Mouse (Mus musculus) intestine, embryonic 14.5 days (tissue): ENCODE measurements around the gene Cacna1s. TPM values are rescaled to one million over a fixed set of nuclear protein-coding genes. Genes with fewer than 3 reads are reported as not detected.

ENCODE experiments used
- ATAC-seq: fragments of 200-750 bp; cut with Nextera tagmentation; replicated peaks from 2 replicates; pipeline ENCODE4 v1.8.0; 2017; ENCODE audit warnings: low read depth, moderate number of reproducible peaks, moderate TSS enrichment, moderate library complexity; ENCODE audit not compliant: low FRiP score, low TSS enrichment
- DNase-seq: peaks from one replicate; pipeline ENCODE4 v3.0.0-alpha.2; 2018; ENCODE audit warnings: low spot score
- H3K27ac ChIP-seq: fragments of 300-500 bp; sonication (generic); 2 replicates; pipeline ENCODE4 v1.5.1; 2014; ENCODE audit warnings: low read depth, mild to moderate bottlenecking, control low read depth
- H3K27me3 ChIP-seq: fragments of 300-500 bp; sonication (generic); replicated peaks from 2 replicates; pipeline ENCODE4 v1.6.1; 2014; ENCODE audit warnings: low read length, control low read depth; ENCODE audit not compliant: control insufficient read depth, insufficient read depth
- H3K36me3 ChIP-seq: fragments of 300-500 bp; sonication (generic); 2 replicates; pipeline ENCODE4 v1.6.1; 2014; ENCODE audit warnings: low read length, control low read depth; ENCODE audit not compliant: control insufficient read depth, insufficient read depth
- H3K4me1 ChIP-seq: fragments of 300-500 bp; sonication (generic); replicated peaks from 2 replicates; pipeline ENCODE4 v1.6.1; 2014; ENCODE audit warnings: low read length, control low read depth, mixed read lengths; ENCODE audit not compliant: control insufficient read depth, insufficient read depth
- H3K4me2 ChIP-seq: fragments of 300-500 bp; sonication (generic); 2 replicates; pipeline ENCODE4 v1.6.1; 2014; ENCODE audit warnings: low read length
- H3K4me3 ChIP-seq: fragments of 300-500 bp; sonication (generic); 2 replicates; pipeline ENCODE4 v1.5.1; 2014; ENCODE audit warnings: low read depth, low read length, control low read depth, mixed read lengths
- H3K9ac ChIP-seq: fragments of 300-500 bp; sonication (generic); 2 replicates; pipeline ENCODE4 v1.6.1; 2014; ENCODE audit warnings: mild to moderate bottlenecking, low read length
- H3K9me3 ChIP-seq: fragments of 300-500 bp; sonication (generic); 2 replicates; pipeline ENCODE4 v1.6.1; 2016; ENCODE audit warnings: low read length, control low read depth; ENCODE audit not compliant: control insufficient read depth
- WGBS: fragments of 180-500 bp; shearing (Covaris S2); extraction: QIAGEN DNeasy Blood & Tissue Kit; methylation state at CpG from one replicate; pipeline ENCODE4 v1.1.7; 2014; 5-methylcytosine and 5-hydroxymethylcytosine counted together
- polyA plus RNA-seq: library from polyadenylated mRNA; unstranded; fragments of >200 nt; fragmentation: Nextera tagmentation; extraction: Ambion mirVana; gene quantifications from 2 replicates; pipeline ENCODE4 v1.2.1, GENCODE M21; 2014

Gene Cacna1s
- polyA plus RNA-seq, 1 experiment from 2014 or later = 0.08 TPM

DNA sequence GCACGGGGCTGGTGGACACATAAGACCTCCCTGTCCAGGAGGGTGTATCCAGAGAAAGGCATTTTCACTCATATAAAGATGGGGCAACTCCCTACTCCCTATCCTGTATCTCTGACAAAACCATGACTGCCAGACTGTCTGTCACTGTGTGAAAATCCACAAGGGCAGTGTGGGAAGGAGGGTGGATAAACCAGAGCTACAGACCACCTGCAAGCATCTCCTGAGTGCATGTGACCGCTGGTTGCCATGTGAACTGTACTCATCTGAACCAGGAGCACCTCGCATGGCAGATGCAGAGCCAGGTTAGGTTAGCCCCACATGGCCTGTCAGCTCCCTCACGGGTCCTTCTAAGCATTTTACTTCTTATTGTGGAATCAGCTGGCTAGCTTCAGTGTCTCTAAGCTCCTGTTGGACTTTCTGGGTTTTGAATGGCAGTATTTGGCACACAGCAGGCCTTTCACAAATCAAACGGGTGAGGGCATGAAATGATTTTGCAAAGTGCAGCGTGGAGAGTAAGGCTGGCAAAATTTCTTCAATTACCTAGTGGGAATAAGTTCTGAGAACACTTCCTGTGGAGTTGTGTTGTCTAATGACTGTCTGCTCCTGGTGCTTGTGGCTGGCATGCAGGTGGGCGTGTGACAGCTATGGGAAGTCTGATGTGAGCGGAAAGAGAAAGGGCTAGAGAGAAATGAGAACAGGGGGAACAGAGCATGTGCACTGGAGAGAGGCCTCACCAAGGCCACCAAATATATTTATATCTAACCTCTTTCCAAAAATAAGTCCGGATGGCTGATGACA, 37.0 kb downstream of the Cacna1s start:
- Histone ChIP-seq H3K36me3 (no peaks in the 10 kb centered on the region), H3K4me2 (no peak overlapping the region), H3K9ac (no peak overlapping the region), H3K9me3 (no peaks in the 10 kb centered on the region), H3K4me1 (no peaks in the 10 kb centered on the region), H3K4me3 (no peak overlapping the region), H3K27me3 (no peaks in the 10 kb centered on the region), H3K27ac (no peak overlapping the region)
- DNase-seq (no peak), ATAC-seq (no peak)
- 78% methylated on average over 9 of the region's 9 CpGs for WGBS

DNA sequence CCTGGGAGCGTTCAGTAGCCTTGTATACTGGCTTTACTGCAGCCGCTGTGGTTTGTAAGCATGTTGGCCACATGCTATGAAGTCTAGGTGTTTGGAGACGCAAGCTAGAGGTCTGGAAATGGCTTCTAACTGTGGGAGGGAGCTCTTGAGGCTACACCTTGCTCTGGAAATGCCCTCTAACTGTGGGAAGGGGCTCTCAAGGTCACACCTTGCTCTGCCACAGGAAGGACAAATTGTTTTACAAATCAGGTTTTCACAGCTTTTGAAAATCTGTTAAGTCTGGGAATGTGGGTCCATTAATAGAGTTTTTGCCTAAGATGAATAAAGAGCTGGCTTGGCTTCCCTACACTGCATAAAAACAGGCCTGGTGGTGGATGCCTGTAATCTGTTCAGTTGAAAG, 41.2 kb downstream of the Cacna1s start:
- WGBS = 66% methylated on average over 3 of the region's 3 CpGs
- no peak for ATAC-seq
- H3K36me3 ChIP-seq = no peaks in the 10 kb centered on the region

DNA sequence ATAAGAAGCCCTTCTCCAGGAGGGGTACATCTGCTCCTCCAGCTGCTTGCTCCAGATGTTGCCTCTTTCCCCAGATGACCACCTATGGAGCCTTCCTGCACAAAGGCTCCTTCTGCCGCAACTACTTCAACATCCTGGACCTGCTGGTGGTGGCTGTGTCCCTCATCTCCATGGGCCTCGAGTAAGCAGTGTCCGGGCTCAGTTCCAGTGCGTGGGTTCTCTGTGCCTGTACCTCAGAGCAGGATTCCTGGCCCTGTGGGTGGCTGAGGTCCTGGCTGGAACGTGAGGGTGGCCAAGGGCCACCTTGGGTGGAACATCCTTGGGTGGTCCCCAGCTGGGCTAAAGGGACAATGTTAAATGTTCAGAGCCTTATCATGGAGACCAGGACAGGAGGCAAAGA, 42.3 kb downstream of the Cacna1s start:
- WGBS = 80% methylated on average over 5 of the region's 5 CpGs
- ATAC-seq = no peak

More for the DNA sequence above, 41.2 kb downstream of the Cacna1s start:
- Histone ChIP-seq H3K27me3 (no peaks in the 10 kb centered on the region), H3K4me3 (no peak overlapping the region), H3K27ac (no peak overlapping the region), H3K4me1 (no peaks in the 10 kb centered on the region), H3K9ac (no peak overlapping the region), H3K9me3 (no peaks in the 10 kb centered on the region), H3K4me2 (no peak overlapping the region)
- no peak for DNase-seq

DNA sequence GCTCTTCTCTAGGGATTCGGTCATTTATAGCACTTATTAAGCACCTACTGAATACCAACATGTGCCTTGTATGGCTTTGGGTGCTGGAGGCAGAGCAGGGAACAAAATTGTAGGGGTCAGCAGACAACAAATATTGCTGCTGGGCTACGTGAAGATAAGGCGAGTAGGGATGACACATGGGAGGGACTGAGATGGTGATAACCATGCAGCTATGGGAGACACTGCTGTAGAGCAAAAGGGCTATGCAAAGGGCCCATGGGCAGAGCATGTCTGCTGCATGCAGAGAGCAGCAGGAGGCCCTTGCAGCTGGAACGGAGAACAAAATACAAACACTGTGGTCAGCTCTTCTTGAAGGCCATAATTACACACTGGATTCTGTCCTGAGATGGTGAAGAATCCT, 49.5 kb downstream of the Cacna1s start:
- no peak overlapping the region for H3K4me2 ChIP-seq
- H3K4me1 ChIP-seq = 0 out of 2 replicates have a peak, but pooled peaks cover 3% of the 10 kb centered on the region
- H3K36me3 ChIP-seq = no peaks in the 10 kb centered on the region
- no peak overlapping the region for H3K4me3 ChIP-seq
- ATAC-seq = no peak
- no peak for DNase-seq
- WGBS = 62% methylated on average over 4 of the region's 4 CpGs
- no peaks in the 10 kb centered on the region for H3K9me3 ChIP-seq
- H3K27me3 ChIP-seq = no peaks in the 10 kb centered on the region
- H3K27ac ChIP-seq = no peak overlapping the region
- no peak overlapping the region for H3K9ac ChIP-seq

More for the DNA sequence above, 42.3 kb downstream of the Cacna1s start:
- no peak for DNase-seq
- Histone ChIP-seq H3K9me3 (no peaks in the 10 kb centered on the region), H3K27me3 (no peaks in the 10 kb centered on the region), H3K4me3 (no peak overlapping the region), H3K27ac (no peak overlapping the region), H3K36me3 (no peaks in the 10 kb centered on the region), H3K4me2 (no peak overlapping the region), H3K4me1 (no peaks in the 10 kb centered on the region), H3K9ac (no peak overlapping the region)

DNA sequence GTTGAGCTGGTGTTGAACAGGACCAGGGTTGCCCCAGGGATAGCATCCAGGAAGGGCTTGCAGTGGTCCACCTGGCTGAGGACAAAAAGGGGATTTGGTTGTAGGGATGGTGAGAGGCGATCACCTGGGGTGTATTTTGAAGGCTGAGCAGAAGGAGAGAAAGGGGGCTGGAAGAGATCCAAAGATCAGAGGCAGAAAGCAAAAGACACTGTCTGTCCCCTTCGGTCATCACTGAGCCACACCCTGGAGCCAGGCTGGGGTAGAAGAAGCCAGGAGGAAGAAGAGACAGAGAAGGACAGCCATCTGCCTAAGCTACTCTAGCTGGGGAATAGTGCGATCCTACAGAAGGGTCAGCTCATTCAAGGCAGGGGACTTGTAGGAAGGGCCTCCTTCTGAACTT, 50.0 kb downstream of the Cacna1s start:
- Histone ChIP-seq H3K27ac (no peak overlapping the region), H3K36me3 (no peaks in the 10 kb centered on the region), H3K9ac (no peak overlapping the region), H3K27me3 (no peaks in the 10 kb centered on the region), H3K4me3 (no peak overlapping the region), H3K4me1 (0 out of 2 replicates have a peak, but pooled peaks cover 3% of the 10 kb centered on the region), H3K9me3 (no peaks in the 10 kb centered on the region), H3K4me2 (no peak overlapping the region)
- 60% methylated on average over 3 of the region's 3 CpGs for WGBS
- DNase-seq (no peak), ATAC-seq (no peak)

DNA sequence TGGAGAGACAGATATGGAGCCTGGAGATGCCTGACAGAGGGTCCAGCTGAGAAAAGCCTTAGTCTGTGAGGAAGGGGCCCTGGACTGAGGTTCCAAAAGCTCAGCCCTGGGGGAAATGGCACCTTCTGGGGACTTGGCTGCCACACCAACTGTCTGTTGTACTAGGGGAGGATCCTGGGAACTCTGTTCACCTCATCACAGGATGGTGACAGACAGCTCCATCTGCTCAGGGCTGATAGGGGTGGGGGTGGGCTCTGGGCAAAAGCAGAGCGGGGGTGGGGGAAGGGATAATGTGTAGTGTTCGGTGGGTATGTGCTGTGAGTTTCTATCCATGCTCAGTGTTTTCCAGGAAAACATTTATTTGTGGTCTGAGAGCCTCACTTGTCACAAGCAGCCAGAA, 50.4 kb downstream of the Cacna1s start:
- Histone ChIP-seq H3K27ac (no peak overlapping the region), H3K9me3 (no peaks in the 10 kb centered on the region), H3K36me3 (no peaks in the 10 kb centered on the region), H3K4me3 (no peak overlapping the region), H3K9ac (no peak overlapping the region), H3K4me1 (0 out of 2 replicates have a peak, but pooled peaks cover 3% of the 10 kb centered on the region), H3K27me3 (no peaks in the 10 kb centered on the region), H3K4me2 (no peak overlapping the region)
- WGBS = 65% methylated on average over 2 of the region's 2 CpGs
- ATAC-seq = no peak
- no peak for DNase-seq

DNA sequence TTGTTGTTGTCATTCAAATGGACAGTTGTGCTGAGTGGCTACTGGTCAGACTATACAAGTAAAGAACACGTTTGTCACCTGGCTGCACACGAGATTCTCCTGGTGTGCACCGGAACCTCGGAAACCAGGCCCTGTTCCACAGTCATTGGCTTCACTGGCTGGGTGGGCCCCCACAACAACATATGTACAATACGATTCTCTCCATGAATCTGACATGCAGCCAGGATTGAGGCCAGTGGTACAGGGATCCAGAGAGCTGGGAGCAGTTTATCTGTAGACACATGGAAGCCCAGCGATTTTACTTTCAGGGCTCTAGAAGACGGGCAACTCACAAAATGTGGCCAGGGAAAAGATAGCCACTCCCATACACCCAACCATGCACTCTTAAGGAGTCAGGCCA, 51.1 kb downstream of the Cacna1s start:
- Histone ChIP-seq H3K9ac (no peak overlapping the region), H3K4me3 (no peak overlapping the region), H3K4me1 (0 out of 2 replicates have a peak, but pooled peaks cover 3% of the 10 kb centered on the region), H3K36me3 (no peaks in the 10 kb centered on the region), H3K27ac (no peak overlapping the region), H3K4me2 (no peak overlapping the region), H3K27me3 (no peaks in the 10 kb centered on the region), H3K9me3 (no peaks in the 10 kb centered on the region)
- DNase-seq = no peak
- no peak for ATAC-seq
- WGBS = 81% methylated on average over 7 of the region's 7 CpGs

DNA sequence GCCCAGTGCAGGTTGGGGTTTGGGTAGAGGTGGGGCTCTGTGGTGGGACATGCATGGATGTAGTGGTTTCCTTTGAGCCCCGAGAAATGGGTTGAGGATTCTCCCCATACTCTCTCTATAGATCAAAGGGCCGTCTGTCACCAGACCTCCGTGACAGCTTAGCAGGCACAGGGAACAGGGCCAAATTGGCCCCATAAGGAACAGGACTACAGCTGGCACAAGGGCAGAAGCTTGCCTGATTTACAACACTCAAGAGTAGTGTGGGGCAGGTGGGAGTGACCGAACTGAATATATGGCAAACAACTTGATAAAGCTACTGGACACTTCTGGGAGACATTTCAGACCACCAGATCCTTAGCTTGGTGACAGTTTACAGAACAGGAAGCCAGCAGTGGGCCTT, 52.2 kb downstream of the Cacna1s start:
- ATAC-seq (no peak), DNase-seq (no peak)
- H3K27me3 ChIP-seq = no peaks in the 10 kb centered on the region
- no peak overlapping the region for H3K4me3 ChIP-seq
- WGBS = 37% methylated on average over 4 of the region's 4 CpGs
- 0 out of 2 replicates have a peak, but pooled peaks cover 3% of the 10 kb centered on the region for H3K4me1 ChIP-seq
- H3K27ac ChIP-seq = no peak overlapping the region
- no peak overlapping the region for H3K4me2 ChIP-seq
- H3K9ac ChIP-seq = no peak overlapping the region
- H3K9me3 ChIP-seq = no peaks in the 10 kb centered on the region
- H3K36me3 ChIP-seq = no peaks in the 10 kb centered on the region

DNA sequence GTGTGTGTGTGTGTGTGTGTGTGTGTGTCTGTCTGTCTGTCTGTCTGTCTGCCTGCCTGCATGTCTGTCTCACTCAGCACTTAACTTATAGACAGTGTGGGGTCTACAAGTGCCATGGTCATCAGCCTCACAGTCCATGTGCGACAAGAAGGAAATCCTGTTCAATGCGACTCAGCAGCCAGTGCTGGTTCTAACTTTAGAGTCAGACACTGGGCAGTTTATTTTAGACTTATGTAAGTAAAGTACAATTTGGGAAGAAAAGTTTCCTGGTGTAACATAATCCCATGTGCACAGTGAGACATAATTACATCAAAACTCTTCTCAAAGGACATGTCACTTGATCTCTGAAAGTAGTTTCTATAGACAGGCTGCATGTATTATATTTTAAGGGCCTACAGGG, 56.9 kb downstream of the Cacna1s start:
- DNase-seq (no peak), ATAC-seq (no peak)
- Histone ChIP-seq H3K36me3 (no peaks in the 10 kb centered on the region), H3K4me2 (no peak overlapping the region), H3K4me1 (0 out of 2 replicates have a peak, but pooled peaks cover 3% of the 10 kb centered on the region), H3K9ac (no peak overlapping the region), H3K9me3 (no peaks in the 10 kb centered on the region), H3K4me3 (no peak overlapping the region), H3K27ac (no peak overlapping the region), H3K27me3 (no peaks in the 10 kb centered on the region)
- 84% methylated on average over 2 of the region's 2 CpGs for WGBS
